Mouse (Mus musculus): ENCODE measurements at regions not wholly inside any gene's neighbourhood (a gene's known extent, or its start where the extent isn't known, plus 50 kb on each side); places are given as distances from the start of the nearest gene placed in this dataset.

DNA sequence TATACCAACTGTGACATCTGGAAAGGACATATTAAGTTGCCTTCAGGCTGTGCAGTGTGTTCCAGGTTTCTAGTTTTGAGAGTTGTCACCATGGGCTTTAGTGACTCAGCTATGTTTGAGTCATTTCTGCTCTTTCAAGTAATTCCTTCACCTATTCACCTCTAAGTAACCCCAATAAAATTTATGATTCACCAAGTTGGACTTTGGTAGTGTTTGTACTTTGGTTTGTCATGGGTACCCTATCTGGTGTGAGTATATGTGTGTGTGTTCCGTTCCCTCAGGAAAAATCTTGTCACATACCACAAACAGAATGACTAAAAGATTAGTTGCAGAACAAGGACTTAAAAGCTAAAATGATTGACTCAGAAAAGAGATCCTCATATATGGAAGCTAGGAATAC, 76.8 kb upstream of the Crbn start:
- Histone ChIP-seq H3K27me3 (ENCODE audit: control insufficient read depth, insufficient read depth, low read length) (no peaks in the 10 kb centered on the region), H3K36me3 (ENCODE audit: control insufficient read depth, insufficient read depth, low read length) (no peaks in the 10 kb centered on the region), H3K9ac (ENCODE audit: low read length) (no peak overlapping the region), H3K9me3 (ENCODE audit: control insufficient read depth, low read length) (no peaks in the 10 kb centered on the region), H3K4me1 (ENCODE audit: control insufficient read depth, insufficient read depth, low read length) (no peaks in the 10 kb centered on the region), H3K4me3 (ENCODE audit: low read depth, low read length) (no peak overlapping the region), H3K4me2 (ENCODE audit: low read depth, severe bottlenecking) (no peak overlapping the region), H3K27ac (replicated peaks; ENCODE audit: low read depth, low read length) (no peak overlapping the region)
- DNase-seq (ENCODE audit: low spot score) (no peak), ATAC-seq (ENCODE audit: insufficient number of reproducible peaks, low FRiP score, low TSS enrichment, low read depth) (no peak)
- 91% methylated on average over 1 of the region's 1 CpGs for WGBS

GRCm38 (mm10) chr6:106891879-106892638, 92.2 kb upstream of the Crbn start:
- no peak for ATAC-seq (ENCODE audit: insufficient number of reproducible peaks, low FRiP score, low TSS enrichment, low read depth)
- no peak overlapping the region for H3K27ac ChIP-seq (replicated peaks; ENCODE audit: low read depth, low read length)
- no peak overlapping the region for H3K4me2 ChIP-seq (ENCODE audit: low read depth, severe bottlenecking)
- no peak for DNase-seq (ENCODE audit: low spot score)
- H3K27me3 ChIP-seq (ENCODE audit: control insufficient read depth, insufficient read depth, low read length) = no peaks in the 10 kb centered on the region
- no peaks in the 10 kb centered on the region for H3K9me3 ChIP-seq (ENCODE audit: control insufficient read depth, low read length)
- 80% methylated on average over 4 of the region's 4 CpGs for WGBS
- no peaks in the 10 kb centered on the region for H3K4me1 ChIP-seq (ENCODE audit: control insufficient read depth, insufficient read depth, low read length)
- H3K9ac ChIP-seq (ENCODE audit: low read length) = no peak overlapping the region
- H3K36me3 ChIP-seq (ENCODE audit: control insufficient read depth, insufficient read depth, low read length) = no peaks in the 10 kb centered on the region
- H3K4me3 ChIP-seq (ENCODE audit: low read depth, low read length) = no peak overlapping the region

DNA sequence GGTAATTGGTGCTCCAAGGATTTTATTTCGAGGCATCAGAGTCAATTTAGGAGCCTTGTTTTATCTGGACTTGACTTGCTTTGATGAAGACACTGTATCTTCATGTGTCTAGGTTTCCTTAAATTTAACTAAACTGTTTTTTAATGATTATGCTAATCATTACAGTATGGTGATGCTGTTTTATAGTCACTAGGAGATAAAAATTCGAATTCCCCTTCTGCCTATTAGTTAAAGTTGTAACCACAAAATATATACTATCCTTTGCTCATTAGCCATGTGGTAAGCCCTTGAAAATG, 92.7 kb upstream of the Crbn start:
- Histone ChIP-seq H3K4me1 (ENCODE audit: control insufficient read depth, insufficient read depth, low read length) (no peaks in the 10 kb centered on the region), H3K4me3 (ENCODE audit: low read depth, low read length) (no peak overlapping the region), H3K9ac (ENCODE audit: low read length) (no peak overlapping the region), H3K27me3 (ENCODE audit: control insufficient read depth, insufficient read depth, low read length) (no peaks in the 10 kb centered on the region), H3K27ac (replicated peaks; ENCODE audit: low read depth, low read length) (no peak overlapping the region), H3K9me3 (ENCODE audit: control insufficient read depth, low read length) (no peaks in the 10 kb centered on the region), H3K4me2 (ENCODE audit: low read depth, severe bottlenecking) (no peak overlapping the region), H3K36me3 (ENCODE audit: control insufficient read depth, insufficient read depth, low read length) (no peaks in the 10 kb centered on the region)
- 59% methylated on average over 2 of the region's 2 CpGs for WGBS
- DNase-seq (ENCODE audit: low spot score) (no peak), ATAC-seq (ENCODE audit: insufficient number of reproducible peaks, low FRiP score, low TSS enrichment, low read depth) (no peak)

- WGBS = 89% methylated on average over 8 of the region's 8 CpGs
- ATAC-seq (ENCODE audit: insufficient number of reproducible peaks, low FRiP score, low TSS enrichment, low read depth) = no peak
- no peaks in the 10 kb centered on the region for H3K4me1 ChIP-seq (ENCODE audit: control insufficient read depth, insufficient read depth, low read length)
These were observed 104.2 kb upstream of the Crbn start for GRCm38 (mm10) chr6:106903953-106904683.

DNA sequence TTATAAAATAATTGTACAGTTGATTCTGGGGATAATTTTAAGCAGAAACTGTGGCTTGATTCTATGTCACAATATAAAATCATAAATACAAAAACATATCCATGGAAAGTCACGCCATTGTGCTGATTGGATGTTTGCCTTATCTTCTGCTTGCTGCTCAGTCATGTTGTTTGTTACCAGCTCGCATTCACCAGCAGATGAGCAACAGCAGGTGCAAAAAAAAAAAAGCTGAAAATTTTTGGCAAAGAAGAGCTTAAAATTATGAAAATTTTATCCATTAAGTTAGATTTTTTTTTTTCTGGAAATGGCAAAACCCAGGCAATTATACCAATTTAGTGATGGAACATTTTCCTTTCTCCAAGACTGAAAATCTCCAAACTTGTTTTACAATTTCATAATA, 115.2 kb upstream of the Crbn start:
- H3K4me1 ChIP-seq (ENCODE audit: control insufficient read depth, insufficient read depth, low read length) = no peaks in the 10 kb centered on the region
- ATAC-seq (ENCODE audit: insufficient number of reproducible peaks, low FRiP score, low TSS enrichment, low read depth) (no peak), DNase-seq (ENCODE audit: low spot score) (no peak)
- no peak overlapping the region for H3K9ac ChIP-seq (ENCODE audit: low read length)
- no peak overlapping the region for H3K27ac ChIP-seq (replicated peaks; ENCODE audit: low read depth, low read length)
- no peaks in the 10 kb centered on the region for H3K9me3 ChIP-seq (ENCODE audit: control insufficient read depth, low read length)
- WGBS = 86% methylated on average over 2 of the region's 2 CpGs
- H3K36me3 ChIP-seq (ENCODE audit: control insufficient read depth, insufficient read depth, low read length) = no peaks in the 10 kb centered on the region
- H3K4me3 ChIP-seq (ENCODE audit: low read depth, low read length) = no peak overlapping the region
- no peaks in the 10 kb centered on the region for H3K27me3 ChIP-seq (ENCODE audit: control insufficient read depth, insufficient read depth, low read length)
- H3K4me2 ChIP-seq (ENCODE audit: low read depth, severe bottlenecking) = no peak overlapping the region

More at GRCm38 (mm10) chr6:106903953-106904683, 104.2 kb upstream of the Crbn start:
- no peak overlapping the region for H3K4me3 ChIP-seq (ENCODE audit: low read depth, low read length)
- H3K27me3 ChIP-seq (ENCODE audit: control insufficient read depth, insufficient read depth, low read length) = no peaks in the 10 kb centered on the region
- H3K4me2 ChIP-seq (ENCODE audit: low read depth, severe bottlenecking) = no peak overlapping the region
- DNase-seq (ENCODE audit: low spot score) = no peak
- H3K27ac ChIP-seq (replicated peaks; ENCODE audit: low read depth, low read length) = no peak overlapping the region
- no peak overlapping the region for H3K9ac ChIP-seq (ENCODE audit: low read length)
- no peaks in the 10 kb centered on the region for H3K36me3 ChIP-seq (ENCODE audit: control insufficient read depth, insufficient read depth, low read length)
- no peaks in the 10 kb centered on the region for H3K9me3 ChIP-seq (ENCODE audit: control insufficient read depth, low read length)

GRCm38 (mm10) chr6:106916683-106917289, 116.9 kb upstream of the Crbn start:
- H3K27me3 ChIP-seq (ENCODE audit: control insufficient read depth, insufficient read depth, low read length) = no peaks in the 10 kb centered on the region
- no peaks in the 10 kb centered on the region for H3K4me1 ChIP-seq (ENCODE audit: control insufficient read depth, insufficient read depth, low read length)
- 91% methylated on average over 3 of the region's 3 CpGs for WGBS
- no peak for DNase-seq (ENCODE audit: low spot score)
- H3K4me3 ChIP-seq (ENCODE audit: low read depth, low read length) = no peak overlapping the region
- no peaks in the 10 kb centered on the region for H3K36me3 ChIP-seq (ENCODE audit: control insufficient read depth, insufficient read depth, low read length)
- H3K27ac ChIP-seq (replicated peaks; ENCODE audit: low read depth, low read length) = no peak overlapping the region
- no peak overlapping the region for H3K9ac ChIP-seq (ENCODE audit: low read length)
- ATAC-seq (ENCODE audit: insufficient number of reproducible peaks, low FRiP score, low TSS enrichment, low read depth) = no peak
- no peaks in the 10 kb centered on the region for H3K9me3 ChIP-seq (ENCODE audit: control insufficient read depth, low read length)
- H3K4me2 ChIP-seq (ENCODE audit: low read depth, severe bottlenecking) = no peak overlapping the region

GRCm38 (mm10) chr6:106920951-106921350, 121.1 kb upstream of the Crbn start:
- H3K27me3 ChIP-seq (ENCODE audit: control insufficient read depth, insufficient read depth, low read length) = no peaks in the 10 kb centered on the region
- H3K4me2 ChIP-seq (ENCODE audit: low read depth, severe bottlenecking) = no peak overlapping the region
- H3K4me3 ChIP-seq (ENCODE audit: low read depth, low read length) = no peak overlapping the region
- no peaks in the 10 kb centered on the region for H3K9me3 ChIP-seq (ENCODE audit: control insufficient read depth, low read length)
- no peaks in the 10 kb centered on the region for H3K4me1 ChIP-seq (ENCODE audit: control insufficient read depth, insufficient read depth, low read length)
- no peak overlapping the region for H3K9ac ChIP-seq (ENCODE audit: low read length)
- DNase-seq (ENCODE audit: low spot score) = no peak
- H3K36me3 ChIP-seq (ENCODE audit: control insufficient read depth, insufficient read depth, low read length) = no peaks in the 10 kb centered on the region
- whole genome bisulfite sequencing = 38% methylated on average over 2 of the region's 2 CpGs
- no peak overlapping the region for H3K27ac ChIP-seq (replicated peaks; ENCODE audit: low read depth, low read length)
- ATAC-seq (ENCODE audit: insufficient number of reproducible peaks, low FRiP score, low TSS enrichment, low read depth) = no peak

DNA sequence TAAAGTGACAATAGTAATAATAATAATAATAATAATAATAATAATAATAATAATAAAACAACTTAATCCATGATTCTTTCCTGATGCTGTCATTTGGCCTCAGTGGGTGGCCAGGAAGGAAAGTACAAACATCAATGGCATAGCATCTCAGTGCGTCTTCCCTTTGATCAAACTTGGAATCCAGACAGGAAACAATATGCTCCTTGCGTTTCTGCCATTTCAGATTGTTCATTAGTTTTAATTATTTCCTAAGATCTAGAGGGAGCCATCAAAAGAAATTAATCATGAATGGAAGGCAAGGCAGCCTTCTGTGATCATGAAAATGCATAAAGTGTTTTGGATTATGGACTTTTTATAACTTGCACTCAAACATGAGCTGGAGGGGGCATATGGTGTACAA, 125.6 kb upstream of the Crbn start:
- Histone ChIP-seq H3K4me3 (ENCODE audit: low read depth, low read length) (no peak overlapping the region), H3K4me2 (ENCODE audit: low read depth, severe bottlenecking) (no peak overlapping the region), H3K36me3 (ENCODE audit: control insufficient read depth, insufficient read depth, low read length) (no peaks in the 10 kb centered on the region), H3K27ac (replicated peaks; ENCODE audit: low read depth, low read length) (no peak overlapping the region), H3K9ac (ENCODE audit: low read length) (no peak overlapping the region), H3K4me1 (ENCODE audit: control insufficient read depth, insufficient read depth, low read length) (no peaks in the 10 kb centered on the region), H3K27me3 (ENCODE audit: control insufficient read depth, insufficient read depth, low read length) (no peaks in the 10 kb centered on the region), H3K9me3 (ENCODE audit: control insufficient read depth, low read length) (no peaks in the 10 kb centered on the region)
- no peak for ATAC-seq (ENCODE audit: insufficient number of reproducible peaks, low FRiP score, low TSS enrichment, low read depth)
- 70% methylated on average over 2 of the region's 2 CpGs for WGBS
- no peak for DNase-seq (ENCODE audit: low spot score)
